Mouse (Mus musculus) bone marrow, adult 2 months (tissue): ENCODE measurements around the gene Trp53tg5.

Source experiments
- CTCF ChIP-seq: fragments of 200-500 bp; IDR thresholded peaks from 2 replicates; pipeline ENCODE4 v1.5.1; 2011; ENCODE audit warnings: low read length, control low read depth; ENCODE audit not compliant: control insufficient read depth, insufficient read depth
- POLR2A ChIP-seq: fragments of 200-500 bp; IDR thresholded peaks from 2 replicates; pipeline ENCODE4 v1.6.1; 2011; ENCODE audit warnings: low read depth, mild to moderate bottlenecking, control low read depth, low read length, borderline replicate concordance; ENCODE audit not compliant: control insufficient read depth

GRCm38 (mm10) chr2:164470254-164470653 lies 3.3 kb downstream of the Trp53tg5 start:
- TF ChIP-seq CTCF (peak; percentile 63), POLR2A (no peak)
